Mouse (Mus musculus) right cerebral cortex, postnatal 36 days (tissue): ENCODE data around the gene Fam216a.
"Not testable (repeated sequence)": the region's sequence is repeated elsewhere in the genome, so short reads cannot be mapped to it uniquely, and the experiment has no call there.

Experiments used
- DNase-seq, 2 experiments: peaks; one replicate each; pipeline ENCODE4 v3.0.0; 2022; ENCODE audit warnings: low spot score in 2 of 2, mixed read lengths in 1 of 2

Fam216a gene

GRCm38 (mm10) chr5:122320205-122320781 is 51.9 kb downstream of the Fam216a start:
- DNase-seq: no peak

GRCm38 (mm10) chr5:122319474-122320204 is 52.5 kb downstream of the Fam216a start:
- peak in 1 of 2 experiments; percentile 66 for DNase-seq

GRCm38 (mm10) chr5:122318976-122319375 is 53.2 kb downstream of the Fam216a start:
- DNase-seq: not testable (repeated sequence)

- no peak for DNase-seq
Measured at GRCm38 (mm10) chr5:122318100-122318499, 54.1 kb downstream of the Fam216a start.

- no peak for DNase-seq
Measured at GRCm38 (mm10) chr5:122317329-122318045, 54.7 kb downstream of the Fam216a start.

GRCm38 (mm10) chr5:122314966-122315667 is 57.0 kb downstream of the Fam216a start:
- peak; percentile 90 to 94 for DNase-seq
